Mouse (Mus musculus) splenic B cell, adult 2 months (primary cell): ENCODE measurements around the gene Kcnh5.

Experiments
- DNase-seq: peaks from one replicate; pipeline ENCODE4 v3.0.0-alpha.2; 2011; ENCODE audit warnings: low read depth, low spot score
- H3K27me3 ChIP-seq: 2 replicates; pipeline ENCODE4 v1.6.1; 2012; ENCODE audit warnings: mild to moderate bottlenecking, low read length, moderate library complexity, mixed read lengths; ENCODE audit not compliant: control insufficient read depth, poor library complexity, insufficient read depth, severe bottlenecking
- H3K36me3 ChIP-seq: 2 replicates; pipeline ENCODE4 v1.6.1; 2012; ENCODE audit warnings: mild to moderate bottlenecking, low read length, moderate library complexity, mixed read lengths; ENCODE audit not compliant: control insufficient read depth, poor library complexity, insufficient read depth, severe bottlenecking

The Kcnh5 gene

DNA sequence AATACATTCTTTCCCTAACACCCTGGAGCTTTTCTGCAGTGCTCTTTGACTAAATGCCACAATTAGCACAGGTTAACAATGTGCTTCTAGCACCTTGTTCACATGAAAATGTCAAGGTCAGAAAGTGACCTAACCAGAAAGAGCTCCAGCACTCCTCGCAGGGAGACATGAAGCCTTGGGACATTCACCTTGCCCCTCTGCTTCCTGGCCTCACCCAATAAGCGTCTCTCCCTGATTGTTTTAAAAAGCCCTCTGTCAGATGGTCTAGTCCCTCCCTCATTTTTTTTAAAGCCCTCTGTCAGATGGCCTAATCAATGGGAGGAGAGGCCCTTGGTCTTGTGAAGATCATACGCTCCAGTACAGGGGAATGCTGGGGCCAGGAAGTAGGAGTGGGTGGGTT, 287.7 kb downstream of the Kcnh5 start:
- DNase-seq: no peak
- Histone ChIP-seq H3K36me3 (no peaks in the 10 kb centered on the region), H3K27me3 (no peaks in the 10 kb centered on the region)

DNA sequence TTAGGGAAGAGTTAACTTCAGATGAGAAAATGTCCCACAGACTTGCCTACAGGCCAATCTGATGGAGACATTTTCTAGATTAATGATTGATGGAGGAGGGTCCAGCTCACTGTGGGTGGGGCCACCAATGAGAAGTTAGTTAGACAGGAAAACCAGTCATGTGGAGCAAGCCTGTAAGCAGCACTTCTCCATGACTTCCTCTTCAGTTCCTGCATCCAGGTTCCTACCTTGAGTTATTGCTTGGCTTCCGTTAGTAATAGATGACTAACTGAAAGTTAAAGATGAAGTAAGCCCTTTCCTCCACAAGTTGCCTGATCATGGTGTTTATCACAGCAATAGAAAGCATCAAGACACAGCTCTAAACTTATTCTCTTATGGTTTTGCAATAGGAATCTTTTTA, 290.1 kb downstream of the Kcnh5 start:
- no peak for DNase-seq
- Histone ChIP-seq H3K36me3 (no peaks in the 10 kb centered on the region), H3K27me3 (no peaks in the 10 kb centered on the region)

DNA sequence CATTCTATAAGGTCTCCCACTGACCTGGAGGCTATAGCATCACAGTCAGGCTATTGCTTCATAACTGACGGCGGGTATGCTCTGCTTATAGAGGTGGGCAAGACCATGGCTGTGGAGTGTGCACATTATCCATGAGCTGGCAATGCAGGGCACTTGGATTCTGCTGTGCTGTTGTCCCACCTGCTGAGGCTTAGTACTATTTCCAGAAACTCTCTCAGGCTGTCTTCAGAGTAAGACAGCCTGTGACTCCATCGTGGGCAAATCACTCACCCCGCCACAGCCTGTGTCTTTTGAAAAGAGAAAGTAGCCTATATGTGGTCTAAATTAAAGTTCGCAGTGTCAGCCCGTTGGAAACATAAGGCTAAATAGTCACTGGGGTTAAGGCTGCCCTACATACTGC, 295.8 kb downstream of the Kcnh5 start:
- DNase-seq: no peak
- Histone ChIP-seq H3K27me3 (no peaks in the 10 kb centered on the region), H3K36me3 (no peaks in the 10 kb centered on the region)

DNA sequence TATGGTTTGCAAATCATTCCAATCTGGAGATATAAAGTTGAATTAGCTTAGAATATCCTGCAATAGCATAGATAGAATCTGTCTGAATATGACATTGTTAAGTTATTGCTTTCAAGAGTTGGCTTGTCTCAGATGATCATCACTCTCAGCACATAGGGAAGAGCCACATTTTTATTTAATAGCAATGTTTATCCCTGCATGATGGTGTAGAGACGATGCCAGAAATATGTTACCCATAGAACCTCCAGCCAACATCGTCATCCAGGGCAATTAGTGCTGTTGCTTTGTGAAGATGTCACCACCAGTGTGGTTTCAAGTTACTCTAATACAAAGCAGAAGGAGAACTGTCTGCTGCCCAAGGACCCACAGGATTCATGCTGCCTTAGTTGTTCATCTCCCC, 321.5 kb downstream of the Kcnh5 start:
- Histone ChIP-seq H3K36me3 (no peaks in the 10 kb centered on the region), H3K27me3 (no peaks in the 10 kb centered on the region)
- DNase-seq: no peak

DNA sequence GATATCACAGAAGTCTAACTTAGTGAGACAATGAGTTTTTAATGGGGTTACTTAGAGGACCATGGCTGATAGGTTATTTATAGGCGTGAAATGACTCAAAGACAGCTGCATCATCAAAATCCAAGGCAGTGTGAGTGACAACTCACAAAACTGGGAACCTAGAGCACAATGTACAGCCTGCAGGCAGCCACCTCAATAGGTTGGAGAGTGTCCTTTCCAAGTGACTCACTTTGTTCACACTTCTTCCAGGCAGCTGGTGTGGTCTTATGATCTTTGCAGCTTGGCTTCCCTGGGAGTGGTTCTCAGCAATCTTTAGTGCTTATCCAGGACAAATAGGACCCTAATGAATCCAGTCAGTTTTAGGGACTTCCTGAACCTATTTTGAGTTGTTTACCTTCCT, 322.9 kb downstream of the Kcnh5 start:
- no peak for DNase-seq
- Histone ChIP-seq H3K27me3 (no peaks in the 10 kb centered on the region), H3K36me3 (no peaks in the 10 kb centered on the region)

DNA sequence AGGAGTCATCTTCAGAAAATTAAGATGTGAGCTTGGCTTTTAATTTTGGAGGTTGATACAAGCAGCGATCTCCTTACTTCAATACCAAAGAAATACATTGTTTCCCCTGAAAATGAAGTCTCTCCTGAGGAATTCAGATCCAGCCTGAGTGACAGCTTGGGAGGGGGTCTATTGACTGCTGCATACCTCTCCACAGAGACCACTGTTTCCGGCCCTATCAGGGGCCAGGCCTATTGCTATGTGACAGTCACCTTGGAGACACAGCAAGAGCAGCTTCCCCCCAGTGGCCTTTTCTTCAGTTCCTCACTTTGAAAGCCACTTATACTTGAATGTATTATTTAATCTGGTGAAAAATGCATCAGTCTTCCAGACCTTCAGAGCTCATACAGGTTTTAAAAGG, 326.8 kb downstream of the Kcnh5 start:
- no peak for DNase-seq
- no peaks in the 10 kb centered on the region for H3K27me3 ChIP-seq
- no peaks in the 10 kb centered on the region for H3K36me3 ChIP-seq

DNA sequence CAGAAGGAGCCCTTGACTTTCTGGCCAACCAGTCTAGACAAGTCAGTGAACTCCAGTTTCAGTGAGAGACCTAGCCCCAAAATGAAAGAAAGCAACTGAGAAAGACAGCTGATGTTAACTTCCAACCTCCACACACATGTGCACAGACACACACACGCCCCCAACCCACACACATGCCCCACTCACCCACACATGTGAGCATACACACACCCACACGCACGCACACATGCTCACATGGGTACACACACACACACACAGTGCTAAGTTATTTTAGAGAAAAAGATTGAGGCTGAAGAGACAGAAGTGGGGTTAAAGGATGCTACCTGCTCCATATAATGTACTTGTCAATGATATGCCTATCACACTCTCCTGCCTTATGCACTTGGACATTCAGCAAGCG, 327.2 kb downstream of the Kcnh5 start:
- Histone ChIP-seq H3K27me3 (no peaks in the 10 kb centered on the region), H3K36me3 (no peaks in the 10 kb centered on the region)
- DNase-seq: no peak

DNA sequence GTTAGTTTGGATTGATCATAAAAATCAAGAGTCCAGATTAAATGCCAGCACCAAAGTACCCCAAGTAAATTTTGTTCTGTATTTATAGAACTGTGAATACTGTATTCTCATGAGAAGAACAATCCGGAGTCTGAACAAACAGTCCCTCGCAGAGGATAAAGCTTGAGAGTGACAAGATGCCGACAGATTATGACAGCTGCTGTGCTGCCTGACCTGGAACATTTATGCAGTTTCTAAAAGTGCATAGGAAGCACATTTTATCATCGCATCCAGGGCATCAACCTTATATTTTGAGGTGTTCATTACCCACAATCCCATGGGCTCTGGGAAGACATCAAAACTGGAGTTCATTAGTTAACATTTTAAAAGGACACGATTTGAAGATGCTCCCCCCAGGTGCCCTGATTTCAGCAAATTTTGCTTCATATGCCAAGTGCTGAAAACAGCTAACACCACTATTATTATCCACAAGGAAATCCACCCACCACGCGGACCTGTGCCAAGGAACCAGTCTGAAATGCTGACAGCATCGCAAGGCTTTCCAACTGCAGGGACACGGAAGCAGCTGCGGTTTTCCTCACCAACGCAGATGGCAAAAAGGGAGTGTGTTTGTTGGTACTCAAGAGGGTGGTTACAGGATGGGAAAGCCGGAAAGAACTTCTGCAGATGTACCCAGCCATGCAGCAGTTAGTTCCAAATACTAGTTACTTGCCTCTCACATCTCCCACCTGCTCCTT, 328.4 kb downstream of the Kcnh5 start:
- Histone ChIP-seq H3K27me3 (no peaks in the 10 kb centered on the region), H3K36me3 (no peaks in the 10 kb centered on the region)
- DNase-seq: no peak
